Comparison of ENCODE assay signal across 16 mouse cellular contexts in the genomic region with DNA sequence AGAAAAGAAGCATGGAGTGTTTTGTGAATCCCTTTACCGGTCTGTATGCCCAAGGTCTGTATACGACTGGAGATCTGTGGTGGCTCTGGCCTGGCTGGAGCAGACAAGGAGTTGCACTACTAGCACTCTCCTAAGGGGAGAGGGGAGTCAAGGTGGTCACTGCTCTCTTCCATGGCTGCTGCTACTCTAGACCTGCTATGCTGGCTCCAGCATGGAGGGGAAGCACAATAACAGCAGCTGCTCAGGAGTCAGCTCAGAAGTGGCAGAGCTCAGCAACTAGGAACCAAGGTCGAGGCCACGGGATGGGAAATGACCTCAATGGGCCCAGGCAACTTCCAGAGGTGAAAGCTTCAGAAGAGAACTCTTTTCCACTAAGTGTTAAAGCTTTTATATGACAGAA. TPM values are rescaled to one million over a fixed set of nuclear protein-coding genes. Genes with fewer than 3 reads are reported as not detected.
A peak's percentile ranks its signal among the peaks of the same experiment; 100 is the strongest.
DNase-seq lines count a peak whose midpoint lies in the region; ATAC-seq and TF ChIP-seq lines count a peak whose summit lies in the region.
"Had no signal": no experiment of that assay in that cellular context is flagged by ENCODE, and none has a peak within 500 bp of the region (broad histone marks: within the 10 kb centered on the region; RNA-seq: fewer than 3 reads in every experiment).

No protein-coding gene starts in this region.

- H3K9ac ChIP-seq in kidney, postnatal 0 days (ENCODE audit: low read depth, low read length), result no peak overlapping the region
- no peak overlapping the region for H3K9ac ChIP-seq in kidney, embryonic 15.5 days
- no peak overlapping the region for H3K9ac ChIP-seq in midbrain, embryonic 16.5 days (ENCODE audit: low read depth, low read length)
- H3K9ac ChIP-seq: heart, embryonic 12.5 days; hindbrain, embryonic 15.5 days had no signal

- TF ChIP-seq POLR2A in myocyte (IDR thresholded peaks at IDR 0.05; ENCODE audit: insufficient read length, low read depth), result no peak

- no peaks in the 10 kb centered on the region for H3K4me1 ChIP-seq in kidney, postnatal 0 days (replicated peaks; ENCODE audit: insufficient read depth, low read length)
- H3K4me1 ChIP-seq in kidney, embryonic 15.5 days, result no peaks in the 10 kb centered on the region
- no peaks in the 10 kb centered on the region for H3K4me1 ChIP-seq in midbrain, embryonic 16.5 days (ENCODE audit: control insufficient read depth, insufficient read depth, low read length)
- H3K4me1 ChIP-seq: embryonic facial prominence, embryonic 10.5 days; heart, embryonic 12.5 days; hindbrain, embryonic 10.5 days; hindbrain, embryonic 15.5 days had no signal

- TF ChIP-seq CTCF in kidney, postnatal 0 days (IDR thresholded peaks at IDR 0.05; ENCODE audit: low read depth), result no peak

- H3ac ChIP-seq in myocyte (ENCODE audit: control insufficient read depth, insufficient read length), result no peak overlapping the region

- H3K79me2 ChIP-seq in myocyte (ENCODE audit: control insufficient read depth, insufficient read depth), result no peaks in the 10 kb centered on the region

- H3K9me3 ChIP-seq in kidney, postnatal 0 days (replicated peaks; ENCODE audit: low read length), result no peaks in the 10 kb centered on the region
- no peaks in the 10 kb centered on the region for H3K9me3 ChIP-seq in kidney, embryonic 15.5 days (replicated peaks)
- H3K9me3 ChIP-seq in midbrain, embryonic 16.5 days (replicated peaks; ENCODE audit: control insufficient read depth, low read length, poor library complexity, severe bottlenecking), result no peaks in the 10 kb centered on the region
- H3K9me3 ChIP-seq: embryonic facial prominence, embryonic 10.5 days; heart, embryonic 12.5 days; hindbrain, embryonic 10.5 days; hindbrain, embryonic 15.5 days had no signal

- no peaks in the 10 kb centered on the region for H3K36me3 ChIP-seq in kidney, postnatal 0 days (ENCODE audit: insufficient read depth, low read length)
- H3K36me3 ChIP-seq in kidney, embryonic 15.5 days, result peaks cover 12% of the 10 kb centered on the region; the same call in 1 of the 2 replicates
- H3K36me3 ChIP-seq in midbrain, embryonic 16.5 days (ENCODE audit: control insufficient read depth, insufficient read depth, low read length), result peaks cover 6% of the 10 kb centered on the region; the same call in 1 of the 2 replicates
- H3K36me3 ChIP-seq in myocyte (ENCODE audit: control insufficient read depth, insufficient read depth), result peaks cover 8% of the 10 kb centered on the region

- no peak overlapping the region for H3K4me3 ChIP-seq in kidney, postnatal 0 days (replicated peaks; ENCODE audit: low read depth, low read length)
- H3K4me3 ChIP-seq in kidney, embryonic 15.5 days (replicated peaks), result no peak overlapping the region
- H3K4me3 ChIP-seq in midbrain, embryonic 16.5 days (ENCODE audit: low read depth, low read length), result no peak overlapping the region
- no peak overlapping the region for H3K4me3 ChIP-seq in myocyte
- H3K4me3 ChIP-seq: embryonic facial prominence, embryonic 10.5 days; heart, embryonic 12.5 days; hindbrain, embryonic 10.5 days; hindbrain, embryonic 15.5 days had no signal

- no peak overlapping the region for H3K4me2 ChIP-seq in kidney, postnatal 0 days (ENCODE audit: low read length)
- H3K4me2 ChIP-seq in kidney, embryonic 15.5 days, result no peak overlapping the region
- H3K4me2 ChIP-seq in midbrain, embryonic 16.5 days (ENCODE audit: low read length), result no peak overlapping the region
- H3K4me2 ChIP-seq in myocyte (ENCODE audit: low read depth), result no peak overlapping the region
- H3K4me2 ChIP-seq: heart, embryonic 12.5 days; hindbrain, embryonic 15.5 days had no signal

- 58% methylated on average over 4 of the region's 4 CpGs for WGBS in kidney, postnatal 0 days
- 59% methylated on average over 4 of the region's 4 CpGs for WGBS in kidney, embryonic 15.5 days
- WGBS in midbrain, embryonic 16.5 days, result 69% methylated on average over 4 of the region's 4 CpGs

- DNase-seq in adrenal gland, postnatal 36 days, result peak; percentile 12 to 42
- no peak for DNase-seq in adrenal gland, postnatal 4 days (ENCODE audit: low spot score in 2 of 2)
- no peak for DNase-seq in kidney, postnatal 0 days (ENCODE audit: low spot score)
- DNase-seq: cerebellum, adult 18-20 months; cerebellum, postnatal 10 days had no signal

- peak; percentile 25; the same call in 1 of the 2 replicates for ATAC-seq in kidney, postnatal 0 days (replicated peaks; ENCODE audit: low FRiP score, low read depth)
- no peak for ATAC-seq in kidney, embryonic 15.5 days (replicated peaks; ENCODE audit: low FRiP score)
- 0 out of 2 replicates have a peak, but pooled peaks have one; percentile 14 for ATAC-seq in midbrain, embryonic 16.5 days
- ATAC-seq: forebrain, embryonic 14.5 days; inflammation-experienced regulatory T-cells, adult 6 months; intestine, postnatal 0 days had no signal

- H3K27me3 ChIP-seq in kidney, postnatal 0 days (ENCODE audit: insufficient read depth, low read length), result no peaks in the 10 kb centered on the region
- H3K27me3 ChIP-seq in kidney, embryonic 15.5 days, result no peaks in the 10 kb centered on the region
- no peaks in the 10 kb centered on the region for H3K27me3 ChIP-seq in midbrain, embryonic 16.5 days (ENCODE audit: control insufficient read depth, insufficient read depth, low read depth, low read length)
- no peaks in the 10 kb centered on the region for H3K27me3 ChIP-seq in myocyte (ENCODE audit: control insufficient read depth, insufficient read depth, insufficient read length)
- H3K27me3 ChIP-seq: heart, embryonic 12.5 days; hindbrain, embryonic 15.5 days had no signal

- no peak overlapping the region for H3K27ac ChIP-seq in kidney, postnatal 0 days
- no peak overlapping the region for H3K27ac ChIP-seq in kidney, embryonic 15.5 days
- H3K27ac ChIP-seq in midbrain, embryonic 16.5 days (ENCODE audit: low read length), result no peak overlapping the region
- H3K27ac ChIP-seq: embryonic facial prominence, embryonic 10.5 days; hindbrain, embryonic 10.5 days; hindbrain, embryonic 15.5 days had no signal

TF ChIP-seq in myocyte, 11 proteins besides CTCF, POLR2A, EP300 and RAD21:
- TF ChIP-seq POLR2AphosphoS2 (IDR thresholded peaks at IDR 0.05; ENCODE audit: insufficient read length, low read depth) (peak; percentile 65), CEBPB (IDR thresholded peaks at IDR 0.05; ENCODE audit: insufficient read depth, poor library complexity, severe bottlenecking) (no peak)
TF ChIP-seq in myocyte: peak in this region for 1.

RNA-seq across cellular contexts. Expression of gene Btf3l4, which starts 22.3 kb away (rescaled TPM):
- 100 to 1,000 TPM; 112 to 159 TPM for total RNA-seq in adrenal gland, postnatal 36 days (2021)
- total RNA-seq in adrenal gland, postnatal 4 days (2021), result 100 to 1,000 TPM; 144 to 146 TPM
- 169 and 174 TPM in 2 replicates for polyA plus RNA-seq in kidney, postnatal 0 days (2015; fragmentation: Nextera tagmentation; extraction: Ambion mirVana)
- polyA plus RNA-seq in kidney, embryonic 15.5 days (2015; fragmentation: Nextera tagmentation; extraction: Ambion mirVana), result 162 and 177 TPM in 2 replicates
- 177 and 189 TPM in 2 replicates for polyA plus RNA-seq in midbrain, embryonic 16.5 days (2015; fragmentation: Nextera tagmentation; extraction: Ambion mirVana)
- 64.3 TPM for polyA plus RNA-seq in myocyte (2012; fragmentation: generic; extraction: Trizol)

RNA-seq across cellular contexts. Expression of gene Txndc12, which starts 23.3 kb away (rescaled TPM):
- 10 to 100 TPM; 70.8 to 71.6 TPM for total RNA-seq in adrenal gland, postnatal 36 days (2021)
- 10 to 100 TPM; 81.4 to 82.4 TPM for total RNA-seq in adrenal gland, postnatal 4 days (2021)
- 94.0 and 98.3 TPM in 2 replicates for polyA plus RNA-seq in kidney, postnatal 0 days (2015; fragmentation: Nextera tagmentation; extraction: Ambion mirVana)
- polyA plus RNA-seq in kidney, embryonic 15.5 days (2015; fragmentation: Nextera tagmentation; extraction: Ambion mirVana), result 111 and 112 TPM in 2 replicates
- polyA plus RNA-seq in midbrain, embryonic 16.5 days (2015; fragmentation: Nextera tagmentation; extraction: Ambion mirVana), result 66.3 and 69.0 TPM in 2 replicates
- 46.4 TPM for polyA plus RNA-seq in myocyte (2012; fragmentation: generic; extraction: Trizol)

RNA-seq across cellular contexts. Expression of gene Zfyve9, which starts 30.5 kb away (rescaled TPM):
- total RNA-seq in adrenal gland, postnatal 36 days (2021), result 10 to 100 TPM; 26.3 to 31.3 TPM
- total RNA-seq in adrenal gland, postnatal 4 days (2021), result 10 to 100 TPM; 27.1 to 27.8 TPM
- polyA plus RNA-seq in kidney, postnatal 0 days (2015; fragmentation: Nextera tagmentation; extraction: Ambion mirVana), result 3.8 and 4.2 TPM in 2 replicates
- 4.7 and 6.1 TPM in 2 replicates for polyA plus RNA-seq in kidney, embryonic 15.5 days (2015; fragmentation: Nextera tagmentation; extraction: Ambion mirVana)
- polyA plus RNA-seq in midbrain, embryonic 16.5 days (2015; fragmentation: Nextera tagmentation; extraction: Ambion mirVana), result 5.7 and 6.3 TPM in 2 replicates
- 8.2 TPM for polyA plus RNA-seq in myocyte (2012; fragmentation: generic; extraction: Trizol)

RNA-seq across cellular contexts. Expression of gene Kti12, which starts 36.4 kb away (rescaled TPM):
- total RNA-seq in adrenal gland, postnatal 36 days (2021), result 10 to 100 TPM; 33.4 to 39.0 TPM
- total RNA-seq in adrenal gland, postnatal 4 days (2021), result 10 to 100 TPM; 26.3 to 26.9 TPM
- polyA plus RNA-seq in kidney, postnatal 0 days (2015; fragmentation: Nextera tagmentation; extraction: Ambion mirVana), result 52.2 and 53.5 TPM in 2 replicates
- polyA plus RNA-seq in kidney, embryonic 15.5 days (2015; fragmentation: Nextera tagmentation; extraction: Ambion mirVana), result 62.3 and 65.1 TPM in 2 replicates
- 22.4 and 23.6 TPM in 2 replicates for polyA plus RNA-seq in midbrain, embryonic 16.5 days (2015; fragmentation: Nextera tagmentation; extraction: Ambion mirVana)
- 30.7 TPM for polyA plus RNA-seq in myocyte (2012; fragmentation: generic; extraction: Trizol)

RNA-seq across cellular contexts. Expression of gene A730015C16Rik, which starts 37.3 kb away (rescaled TPM):
- total RNA-seq in adrenal gland, postnatal 36 days (2021), result not detected
- total RNA-seq in adrenal gland, postnatal 4 days (2021), result under 1 TPM; 0.25 to 0.34 TPM
- polyA plus RNA-seq in kidney, postnatal 0 days (2015; fragmentation: Nextera tagmentation; extraction: Ambion mirVana), result 1.8 and 2.4 TPM in 2 replicates
- 1.1 and 1.6 TPM in 2 replicates for polyA plus RNA-seq in kidney, embryonic 15.5 days (2015; fragmentation: Nextera tagmentation; extraction: Ambion mirVana)
- 0.79 and 1.1 TPM in 2 replicates for polyA plus RNA-seq in midbrain, embryonic 16.5 days (2015; fragmentation: Nextera tagmentation; extraction: Ambion mirVana)
- polyA plus RNA-seq in myocyte (2012; fragmentation: generic; extraction: Trizol), result 0.17 TPM
- total RNA-seq: heart, postnatal 25 days had no signal

Comparison
In these comparisons a context has a peak if more than half of its experiments do, and no peak if none do; other contexts are left out.
1. DNase-seq: peak in adrenal gland, postnatal 36 days (2 of 2); none in adrenal gland, postnatal 4 days (0 of 2) and kidney, postnatal 0 days (single experiment).